ENCODE assay signal across 25 mouse cellular contexts in the genomic region with DNA sequence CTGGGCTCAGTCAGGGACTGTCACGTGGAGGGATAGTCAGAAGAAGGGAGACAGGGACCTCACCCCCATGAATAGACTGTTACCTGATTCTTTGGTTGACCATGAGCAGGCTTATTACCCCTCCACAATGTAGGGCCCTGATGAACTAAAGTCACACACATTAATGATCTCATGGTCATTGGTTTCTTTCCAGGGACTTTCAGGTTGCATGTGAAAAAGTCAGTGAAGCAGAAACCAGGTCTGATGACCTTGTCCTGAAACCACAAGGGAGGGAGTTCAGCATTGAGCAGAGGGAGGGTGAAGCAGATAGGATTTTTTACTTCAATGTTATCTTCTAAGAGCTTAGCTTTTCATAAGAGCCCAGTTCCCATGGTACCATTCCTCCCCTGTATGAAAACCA. TPM values are rescaled to one million over a fixed set of nuclear protein-coding genes. Genes with fewer than 3 reads are reported as not detected.
DNase-seq lines count a peak whose midpoint lies in the region; ATAC-seq and TF ChIP-seq lines count a peak whose summit lies in the region.
"Had no signal": no experiment of that assay in that cellular context is flagged by ENCODE, and none has a peak within 500 bp of the region (broad histone marks: within the 10 kb centered on the region; RNA-seq: fewer than 3 reads in every experiment).

No protein-coding gene starts in this region.

- TF ChIP-seq EP300 in CH12.LX (IDR thresholded peaks at IDR 0.05; ENCODE audit: low read length): no peak

- in situ Hi-C loops in CH12.LX (cut with MboI; ENCODE audit: low pct_ligation_motif_present, low pct_unique_long_range_greater_than_20kb, low sequenced_read_pairs): no loop called here

- H3K36me3 ChIP-seq in kidney, embryonic 15.5 days: no peaks in the 10 kb centered on the region
- no peaks in the 10 kb centered on the region for H3K36me3 ChIP-seq in kidney, embryonic 14.5 days (ENCODE audit: control insufficient read depth, insufficient read depth, low read length)
- H3K36me3 ChIP-seq in kidney, postnatal 0 days (ENCODE audit: insufficient read depth, low read length): no peaks in the 10 kb centered on the region
- H3K36me3 ChIP-seq in CH12.LX (replicated peaks in 1 of 2; ENCODE audit: control insufficient read depth in 1 of 2, insufficient read depth in 1 of 2, low read length in 1 of 2): no peaks in the 10 kb centered on the region
- H3K36me3 ChIP-seq: embryonic facial prominence, embryonic 10.5 days; embryonic facial prominence, embryonic 12.5 days; forebrain, embryonic 15.5 days; G1E had no signal

- no peak overlapping the region for H3K9ac ChIP-seq in kidney, embryonic 15.5 days
- no peak overlapping the region for H3K9ac ChIP-seq in kidney, embryonic 14.5 days (ENCODE audit: low read depth, low read length)
- H3K9ac ChIP-seq in kidney, postnatal 0 days (ENCODE audit: low read depth, low read length): no peak overlapping the region
- no peak overlapping the region for H3K9ac ChIP-seq in CH12.LX (ENCODE audit: insufficient read depth, low read depth)
- H3K9ac ChIP-seq: embryonic facial prominence, embryonic 12.5 days; forebrain, embryonic 13.5 days; forebrain, embryonic 15.5 days had no signal

- no peaks in the 10 kb centered on the region for H3K9me3 ChIP-seq in kidney, embryonic 15.5 days (replicated peaks)
- no peaks in the 10 kb centered on the region for H3K9me3 ChIP-seq in kidney, embryonic 14.5 days (ENCODE audit: control insufficient read depth, low read length)
- no peaks in the 10 kb centered on the region for H3K9me3 ChIP-seq in kidney, postnatal 0 days (replicated peaks; ENCODE audit: low read length)
- no peaks in the 10 kb centered on the region for H3K9me3 ChIP-seq in CH12.LX (replicated peaks; ENCODE audit: low read length)
- H3K9me3 ChIP-seq: embryonic facial prominence, embryonic 10.5 days; embryonic facial prominence, embryonic 12.5 days; forebrain, embryonic 13.5 days; forebrain, embryonic 15.5 days; G1E had no signal

- H3K79me2 ChIP-seq in CH12.LX (replicated peaks; ENCODE audit: control insufficient read depth, extremely low read depth, insufficient read depth, poor library complexity, severe bottlenecking): no peaks in the 10 kb centered on the region

- TF ChIP-seq POLR2A in CH12.LX (IDR thresholded peaks at IDR 0.05; ENCODE audit: low read depth, low read length): no peak

- no peak for TF ChIP-seq RAD21 in CH12.LX (IDR thresholded peaks at IDR 0.05; ENCODE audit: low read depth, low read length)

- H3K27me3 ChIP-seq in kidney, embryonic 15.5 days: 0 out of 2 replicates have a peak, but pooled peaks cover 4% of the 10 kb centered on the region
- H3K27me3 ChIP-seq in kidney, embryonic 14.5 days (ENCODE audit: control insufficient read depth, insufficient read depth, low read length): no peaks in the 10 kb centered on the region
- no peaks in the 10 kb centered on the region for H3K27me3 ChIP-seq in kidney, postnatal 0 days (ENCODE audit: insufficient read depth, low read length)
- no peaks in the 10 kb centered on the region for H3K27me3 ChIP-seq in CH12.LX (replicated peaks)
- H3K27me3 ChIP-seq: embryonic facial prominence, embryonic 12.5 days; forebrain, embryonic 13.5 days; forebrain, embryonic 15.5 days; Patski had no signal

- dilution Hi-C loops in CH12.LX (cut with MboI; ENCODE audit: extremely low pct_ligation_motif_present, extremely low pct_unique_long_range_greater_than_20kb, low sequenced_read_pairs): no loop called here

- no peak overlapping the region for H3K4me2 ChIP-seq in kidney, embryonic 15.5 days
- no peak overlapping the region for H3K4me2 ChIP-seq in kidney, embryonic 14.5 days (replicated peaks; ENCODE audit: low read depth, low read length)
- H3K4me2 ChIP-seq in kidney, postnatal 0 days (ENCODE audit: low read length): no peak overlapping the region
- H3K4me2 ChIP-seq in CH12.LX (ENCODE audit: insufficient read depth, low read depth, poor library complexity, severe bottlenecking): peak overlapping the region; percentile 46; the same call in 1 of the 2 replicates
- H3K4me2 ChIP-seq: embryonic facial prominence, embryonic 12.5 days; forebrain, embryonic 13.5 days; forebrain, embryonic 15.5 days had no signal

- DNase-seq in kidney, adult 8-10 months: peak; percentile 23 to 39
- DNase-seq in kidney, postnatal 14 days: no peak
- no peak for DNase-seq in kidney, postnatal 0 days (ENCODE audit: low spot score)
- DNase-seq in kidney, adult 11 months: no peak
- DNase-seq in CH12.LX (ENCODE audit: extremely low read depth): peak; percentile 12
- no peak for DNase-seq in thymus, postnatal 14 days
- DNase-seq: adrenal gland, adult 8-10 months; adrenal gland, postnatal 14 days; adrenal gland, postnatal 36 days; cerebellum, adult 11-12 months; cerebellum, adult 2 months; cerebellum, adult 9-10 months; cerebellum, postnatal 10 days; cerebellum, postnatal 25 days had no signal

- TF ChIP-seq CTCF in kidney, postnatal 0 days (IDR thresholded peaks at IDR 0.05; ENCODE audit: low read depth): no peak
- no peak for TF ChIP-seq CTCF in CH12.LX (conservative IDR thresholded peaks at IDR 0.05 in 1 of 2, IDR thresholded peaks at IDR 0.05 in 1 of 2; ENCODE audit: low read depth in 2 of 2, low read length in 2 of 2)

- ATAC-seq in kidney, embryonic 15.5 days (replicated peaks; ENCODE audit: low FRiP score): no peak
- ATAC-seq in kidney, embryonic 14.5 days (ENCODE audit: low FRiP score, low TSS enrichment): no peak
- ATAC-seq in kidney, postnatal 0 days (replicated peaks; ENCODE audit: low FRiP score, low read depth): no peak
- ATAC-seq: activated CD4-positive, CD25-positive, alpha-beta regulatory T cell, adult 4 months; forebrain, embryonic 13.5 days; forebrain, embryonic 15.5 days; Patski had no signal

- 22% methylated on average over 1 of the region's 1 CpGs for WGBS in kidney, embryonic 15.5 days
- 21% methylated on average over 1 of the region's 1 CpGs for WGBS in kidney, embryonic 14.5 days
- 14% methylated on average over 1 of the region's 1 CpGs for WGBS in kidney, postnatal 0 days

- H3K4me1 ChIP-seq in kidney, embryonic 15.5 days: peaks cover 51% of the 10 kb centered on the region
- peaks cover 21% of the 10 kb centered on the region for H3K4me1 ChIP-seq in kidney, embryonic 14.5 days (ENCODE audit: control insufficient read depth, insufficient read depth, low read length)
- peaks cover 20% of the 10 kb centered on the region; the same call in 1 of the 2 replicates for H3K4me1 ChIP-seq in kidney, postnatal 0 days (replicated peaks; ENCODE audit: insufficient read depth, low read length)
- peaks cover 0 to 18% of the 10 kb centered on the region in 2 experiments; a peak in 2 of 4 replicates for H3K4me1 ChIP-seq in CH12.LX (ENCODE audit: control insufficient read depth in 1 of 2, insufficient read depth in 2 of 2)
- H3K4me1 ChIP-seq: forebrain, embryonic 13.5 days; forebrain, embryonic 15.5 days had no signal

- peak overlapping the region; percentile 25; the same call in 1 of the 2 replicates for H3K27ac ChIP-seq in kidney, embryonic 15.5 days
- H3K27ac ChIP-seq in kidney, embryonic 14.5 days (ENCODE audit: low read depth, low read length): no peak overlapping the region
- H3K27ac ChIP-seq in kidney, postnatal 0 days: 0 out of 2 replicates have a peak overlapping the region, but pooled peaks have one; percentile 20
- no peak overlapping the region for H3K27ac ChIP-seq in CH12.LX (ENCODE audit: insufficient read depth, low read depth)
- H3K27ac ChIP-seq: embryonic facial prominence, embryonic 10.5 days; embryonic facial prominence, embryonic 12.5 days; forebrain, embryonic 13.5 days; forebrain, embryonic 15.5 days had no signal

- no peak overlapping the region for H3K4me3 ChIP-seq in kidney, embryonic 15.5 days (replicated peaks)
- H3K4me3 ChIP-seq in kidney, embryonic 14.5 days (ENCODE audit: low read length): no peak overlapping the region
- H3K4me3 ChIP-seq in kidney, postnatal 0 days (replicated peaks; ENCODE audit: low read depth, low read length): no peak overlapping the region
- no peak overlapping the region for H3K4me3 ChIP-seq in CH12.LX (replicated peaks in 1 of 3; ENCODE audit: low read depth in 2 of 3, low read length in 2 of 3, poor library complexity in 1 of 3)
- H3K4me3 ChIP-seq: embryonic facial prominence, embryonic 10.5 days; embryonic facial prominence, embryonic 12.5 days; forebrain, embryonic 13.5 days; forebrain, embryonic 15.5 days had no signal

TF ChIP-seq in CH12.LX, 34 proteins besides CTCF, POLR2A, EP300 and RAD21:
- peak; percentile 32; the same call in 1 of the 2 replicates for TF ChIP-seq USF1 (IDR thresholded peaks at IDR 0.05; ENCODE audit: low read depth, low read length)
- no peak for TF ChIP-seq SIN3A (IDR thresholded peaks at IDR 0.05; ENCODE audit: low read length)
- TF ChIP-seq ELF1 (IDR thresholded peaks at IDR 0.05; ENCODE audit: low read depth, low read length): no peak
- peak; percentile 32; the same call in 1 of the 2 replicates for TF ChIP-seq BHLHE40 (IDR thresholded peaks at IDR 0.05; ENCODE audit: low read depth, low read length)

RNA-seq across cellular contexts. Expression of gene Them7, which starts 16.5 kb away (rescaled TPM):
- polyA plus RNA-seq in kidney, embryonic 15.5 days (2015; fragmentation: Nextera tagmentation; extraction: Ambion mirVana): 2.1 and 3.0 TPM in 2 replicates
- 0.89 and 1.4 TPM in 2 replicates for polyA plus RNA-seq in kidney, embryonic 14.5 days (2014; fragmentation: Nextera tagmentation; extraction: Ambion mirVana)
- 21.3 and 23.2 TPM in 2 replicates for polyA plus RNA-seq in kidney, postnatal 0 days (2015; fragmentation: Nextera tagmentation; extraction: Ambion mirVana)
- total RNA-seq in CH12.LX (2012; rRNA removed): not detected in 2 replicates
- not detected in 2 replicates for total RNA-seq in CH12.LX (2014; rRNA removed)
- not detected in 2 replicates for polyA plus RNA-seq in CH12.LX (2012; ENCODE audit: insufficient read length, low read depth)
- total RNA-seq: G1E had no signal
- polyA plus RNA-seq: activated CD4-positive, CD25-positive, alpha-beta regulatory T cell, adult 4 months; C2C12; cortical plate, adult 2 months; forebrain, embryonic 13.5 days; forebrain, embryonic 15.5 days; G1E had no signal

Comparison
In these comparisons a context has a peak if more than half of its experiments do, and no peak if none do; other contexts are left out.
1. DNase-seq: peak in kidney, adult 8-10 months (2 of 2) and CH12.LX (single experiment); none in kidney, postnatal 14 days (single experiment), kidney, postnatal 0 days (single experiment), kidney, adult 11 months (single experiment) and thymus, postnatal 14 days (single experiment).
2. H3K27ac ChIP-seq: peak in kidney, embryonic 15.5 days (single experiment) and kidney, postnatal 0 days (single experiment); none in kidney, embryonic 14.5 days (single experiment) and CH12.LX (single experiment).